Mouse (Mus musculus) layer of hippocampus, adult 9-10 months (tissue): Measurements from ENCODE around the gene Cubn.

Source experiments
- DNase-seq: peaks from one replicate; pipeline ENCODE4 v3.0.0; 2022; ENCODE audit warnings: low spot score

Gene Cubn

DNA sequence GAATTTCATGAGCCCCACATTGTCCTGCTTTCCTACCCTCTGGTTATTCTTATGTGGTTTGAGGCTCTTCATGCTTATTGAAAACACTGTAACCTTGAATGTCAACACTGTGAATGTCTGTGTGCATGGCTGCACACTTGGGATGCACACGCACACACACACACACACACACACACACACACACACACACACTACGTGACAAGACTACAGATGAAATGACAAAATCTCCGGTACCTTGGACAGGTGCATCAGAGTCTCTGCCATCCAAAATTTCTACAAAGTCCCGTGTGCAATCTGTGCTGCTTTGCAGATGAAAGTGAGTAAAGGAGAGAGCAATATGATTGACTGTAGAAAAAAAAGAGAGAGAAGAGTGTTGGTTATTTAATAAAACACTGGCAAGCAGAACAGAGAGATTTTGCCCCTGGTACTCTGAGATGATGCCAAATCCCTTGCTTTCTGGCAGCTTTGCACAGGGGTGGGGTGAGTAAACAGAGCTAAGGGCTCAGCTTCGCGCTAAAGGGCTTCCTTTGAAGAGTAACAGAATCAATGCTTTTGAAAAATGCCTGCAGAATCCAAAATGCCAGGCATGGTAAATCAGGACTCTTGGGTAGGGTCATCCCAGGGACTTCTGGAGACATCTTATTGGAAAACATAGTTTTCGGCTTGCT, 133.6 kb downstream of the Cubn start:
- no peak for DNase-seq

DNA sequence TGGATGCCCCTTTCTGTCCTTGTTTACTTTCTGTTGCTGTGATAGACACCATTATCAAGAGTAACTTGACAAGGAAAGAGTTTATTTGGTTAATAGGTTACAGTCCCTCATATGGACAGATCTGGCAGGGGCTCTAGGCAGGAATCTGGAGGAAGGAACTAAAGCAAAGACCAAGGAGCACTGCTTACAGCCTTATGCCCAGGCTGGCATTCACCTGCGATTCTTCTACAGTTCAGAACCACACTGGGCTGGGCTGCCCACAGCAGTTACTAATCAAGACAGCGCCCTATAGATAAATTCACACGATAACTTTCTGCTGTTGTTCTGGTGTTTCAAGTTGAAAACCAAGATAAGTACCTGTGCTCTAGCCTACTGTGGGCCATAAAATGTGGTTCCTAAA, 138.8 kb downstream of the Cubn start:
- DNase-seq: no peak

DNA sequence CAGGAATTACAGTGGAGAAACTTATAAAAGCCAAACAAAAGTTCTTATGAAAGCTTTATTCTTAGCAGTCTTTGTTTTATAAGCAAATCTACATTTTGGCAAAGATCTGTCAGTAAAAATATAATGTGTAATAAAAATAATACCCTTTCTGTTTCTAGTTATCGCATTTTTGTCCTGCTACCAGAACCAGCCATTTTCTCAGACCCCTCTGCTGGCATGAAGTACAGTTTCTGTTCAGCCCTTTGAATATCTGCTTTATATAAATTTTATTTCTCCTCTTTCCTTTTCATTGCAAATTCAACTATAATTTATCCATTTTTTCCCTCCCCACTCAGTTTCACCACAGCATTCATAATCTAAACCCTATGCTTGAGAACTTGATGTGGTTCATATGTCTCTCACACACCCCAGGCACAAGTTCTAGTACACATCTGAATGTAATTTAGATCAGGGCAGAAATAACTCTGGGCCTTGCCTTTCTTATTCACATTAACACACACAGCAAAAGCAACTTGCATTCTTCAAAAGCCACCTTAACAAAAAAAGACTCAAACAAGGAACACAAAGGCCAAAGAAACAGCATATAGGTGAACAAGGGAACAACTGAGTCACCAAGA, 139.4 kb downstream of the Cubn start:
- no peak for DNase-seq

- DNase-seq: no peak
Observed at GRCm38 (mm10) chr2:13342325-13342926, 149.2 kb downstream of the Cubn start.

GRCm38 (mm10) chr2:13335446-13335845, 156.2 kb downstream of the Cubn start:
- no peak for DNase-seq

GRCm38 (mm10) chr2:13329754-13330417, 161.7 kb downstream of the Cubn start:
- no peak for DNase-seq

- DNase-seq: no peak
Observed at GRCm38 (mm10) chr2:13303376-13303775, 188.2 kb downstream of the Cubn start.

DNA sequence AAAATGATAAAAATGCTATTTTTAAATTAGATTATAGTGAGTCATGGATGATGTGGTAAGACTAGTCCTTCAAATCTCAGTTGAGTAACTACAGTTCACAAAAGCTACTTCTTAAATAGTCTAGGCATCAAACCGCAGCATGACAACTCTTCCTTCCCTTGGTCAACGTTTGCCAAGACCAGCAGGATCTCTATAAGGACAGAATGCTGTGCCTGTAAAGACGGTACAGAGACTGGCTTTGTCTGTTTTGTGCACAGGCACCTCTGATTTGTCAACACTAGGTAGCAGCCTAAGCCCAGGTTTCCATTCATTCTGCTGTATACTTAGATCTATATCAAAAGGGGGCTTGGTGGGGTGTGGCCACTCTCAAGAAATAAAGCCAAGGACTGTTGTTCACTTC, 192.6 kb downstream of the Cubn start:
- no peak for DNase-seq

GRCm38 (mm10) chr2:13297733-13298132, 193.9 kb downstream of the Cubn start:
- no peak for DNase-seq

DNA sequence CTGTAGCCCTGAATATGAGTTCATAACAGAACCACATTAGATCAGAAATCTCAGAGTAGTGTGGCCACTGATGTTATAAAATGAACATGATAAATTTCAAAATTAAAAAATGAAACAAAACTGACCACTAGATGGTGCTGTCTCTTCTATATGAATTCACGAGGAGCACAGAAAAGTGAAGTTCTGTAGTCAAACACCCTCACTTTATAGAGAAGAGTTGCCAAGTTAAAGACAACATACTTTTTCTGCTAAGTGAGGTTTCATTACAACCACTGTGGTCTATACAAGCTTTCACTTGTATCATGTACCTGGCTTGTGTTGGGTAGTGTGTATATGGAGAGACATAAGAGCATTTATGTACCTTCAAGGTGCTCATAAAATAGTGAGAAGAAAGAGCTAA, 201.0 kb downstream of the Cubn start:
- peak; percentile 71 for DNase-seq

GRCm38 (mm10) chr2:13290070-13290469, 201.5 kb downstream of the Cubn start:
- no peak for DNase-seq

DNA sequence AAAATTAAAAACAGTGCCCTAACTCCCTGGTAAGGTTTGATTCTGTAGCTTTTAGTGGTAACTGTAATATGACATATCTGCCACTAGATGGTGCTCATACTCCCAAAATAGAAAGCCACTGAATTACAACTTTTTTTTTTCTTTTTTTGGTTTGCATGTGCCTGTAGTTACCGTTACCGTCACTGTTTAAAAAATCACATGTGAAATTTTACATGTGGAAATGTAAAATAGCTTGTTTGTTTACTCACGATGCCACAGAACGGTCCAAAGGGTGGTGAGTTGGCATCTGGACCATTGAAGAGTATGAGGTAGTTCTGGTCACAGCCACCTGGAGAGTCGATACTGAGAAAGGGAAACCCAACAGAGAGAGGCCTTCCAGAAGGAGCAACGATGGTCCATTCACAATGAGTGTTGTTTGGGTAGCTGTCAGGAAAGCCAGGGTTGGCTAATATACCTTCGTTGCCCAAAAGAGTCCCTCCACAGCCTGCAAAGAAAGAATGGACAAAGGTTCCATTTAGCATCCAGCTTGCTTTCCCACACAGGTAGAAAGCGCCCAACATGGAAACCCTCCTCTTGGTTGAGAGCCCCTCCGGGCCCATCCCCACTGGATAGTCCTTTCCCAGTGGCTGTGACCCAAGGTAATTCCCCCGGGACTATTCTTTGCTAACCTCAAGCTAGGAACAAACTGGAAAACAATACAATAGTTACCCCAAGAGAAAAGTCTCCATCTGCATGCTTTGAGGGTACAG, 213.3 kb downstream of the Cubn start:
- no peak for DNase-seq

- no peak for DNase-seq
Observed at GRCm38 (mm10) chr2:13275874-13276273, 215.7 kb downstream of the Cubn start.

DNA sequence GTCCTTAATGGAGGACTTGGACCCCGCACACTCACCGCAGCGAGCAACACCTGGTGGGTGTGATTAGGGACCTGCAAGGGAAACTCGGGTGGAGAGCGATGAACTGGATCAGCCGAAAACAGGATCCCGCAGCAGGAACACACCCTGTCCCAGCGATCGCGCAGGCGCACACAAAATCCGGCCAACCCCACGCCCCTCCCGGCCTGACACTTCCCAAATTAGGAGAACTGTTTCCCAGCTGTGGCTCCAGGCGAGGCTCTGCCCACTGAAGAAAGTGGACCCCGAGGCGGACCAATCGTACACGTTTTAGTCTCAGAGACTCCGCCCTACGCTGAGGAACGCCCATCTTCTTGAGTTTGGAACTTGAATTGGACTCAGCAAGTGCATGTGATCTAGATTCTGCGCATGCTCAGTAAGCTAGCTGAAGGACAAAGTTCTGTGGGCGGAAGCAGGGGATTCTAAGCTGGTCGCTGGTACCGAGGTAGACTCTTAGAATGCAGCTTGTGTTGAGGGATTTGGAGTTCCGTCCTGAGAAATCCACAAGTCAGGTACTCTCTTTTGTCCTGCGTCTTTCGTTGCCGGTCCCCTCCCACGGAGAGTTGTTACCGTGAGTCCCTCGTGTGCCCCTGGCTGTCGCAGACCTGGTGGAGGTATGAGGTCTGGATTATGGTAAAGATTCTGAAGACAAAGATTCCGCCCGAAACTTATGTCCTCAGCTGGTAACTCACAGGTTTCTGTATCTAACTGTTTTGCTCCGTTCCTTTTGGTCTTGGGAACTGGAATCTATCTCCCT, 220.3 kb downstream of the Cubn start, which contains the start of gene Rsu1:
Gene Rsu1 (minus strand): TSS at position 251 of the 793 bp plus-strand sequence.
- peak; percentile 97 for DNase-seq

GRCm38 (mm10) chr2:13270736-13271135, 220.9 kb downstream of the Cubn start:
- no peak for DNase-seq

GRCm38 (mm10) chr2:13268681-13269293, 222.8 kb downstream of the Cubn start:
- no peak for DNase-seq

- no peak for DNase-seq
Observed at GRCm38 (mm10) chr2:13264875-13265274, 226.7 kb downstream of the Cubn start.

GRCm38 (mm10) chr2:13263150-13263549, 228.5 kb downstream of the Cubn start:
- DNase-seq: no peak

- no peak for DNase-seq
Observed at GRCm38 (mm10) chr2:13258606-13259005, 233.0 kb downstream of the Cubn start.

GRCm38 (mm10) chr2:13240711-13241110, 250.9 kb downstream of the Cubn start:
- DNase-seq: no peak
